Mouse (Mus musculus) stomach, postnatal 0 days (tissue): ENCODE results near the gene Rita1. TPM values are rescaled to one million over a fixed set of nuclear protein-coding genes. Genes with fewer than 3 reads are reported as not detected.

Experiments
- ATAC-seq: fragments of 200-750 bp; cut with Nextera tagmentation; 2 replicates; pipeline ENCODE4 v1.8.0; 2017; ENCODE audit not compliant: low FRiP score, low TSS enrichment
- DNase-seq: peaks from one replicate; pipeline ENCODE4 v3.0.0-alpha.2; 2016; ENCODE audit warnings: low spot score
- H3K27ac ChIP-seq: fragments of 300-500 bp; sonication (generic); replicated peaks from 2 replicates; pipeline ENCODE4 v1.5.1; 2014; ENCODE audit warnings: mild to moderate bottlenecking, control low read depth
- H3K27me3 ChIP-seq: fragments of 300-500 bp; sonication (generic); 2 replicates; pipeline ENCODE4 v1.6.1; 2014; ENCODE audit warnings: low read length; ENCODE audit not compliant: control insufficient read depth, insufficient read depth
- H3K36me3 ChIP-seq: fragments of 300-500 bp; sonication (generic); 2 replicates; pipeline ENCODE4 v1.6.1; 2014; ENCODE audit warnings: low read length, mixed read lengths; ENCODE audit not compliant: control insufficient read depth, insufficient read depth
- H3K4me1 ChIP-seq: fragments of 300-500 bp; sonication (generic); replicated peaks from 2 replicates; pipeline ENCODE4 v1.6.1; 2014; ENCODE audit warnings: antibody characterized with exemption; ENCODE audit not compliant: control insufficient read depth, insufficient read depth
- H3K4me2 ChIP-seq: fragments of 300-500 bp; sonication (generic); replicated peaks from 2 replicates; pipeline ENCODE4 v1.6.1; 2014; ENCODE audit warnings: low read depth, mild to moderate bottlenecking, control low read depth, moderate library complexity
- H3K4me3 ChIP-seq: fragments of 300-500 bp; sonication (generic); 2 replicates; pipeline ENCODE4 v1.5.1; 2014; ENCODE audit warnings: low read depth, low read length, control low read depth
- H3K9ac ChIP-seq: fragments of 300-500 bp; sonication (generic); 2 replicates; pipeline ENCODE4 v1.6.1; 2014; ENCODE audit warnings: mild to moderate bottlenecking, low read length, control low read depth, mixed read lengths
- H3K9me3 ChIP-seq: fragments of 300-500 bp; sonication (generic); 2 replicates; pipeline ENCODE4 v1.6.1; 2016; ENCODE audit warnings: low read length; ENCODE audit not compliant: control insufficient read depth
- CTCF ChIP-seq: IDR thresholded peaks from 2 replicates; pipeline ENCODE4 v1.5.1; 2016; ENCODE audit warnings: antibody characterized with exemption, low read depth, mild to moderate bottlenecking, moderate library complexity
- EP300 ChIP-seq: optimal IDR thresholded peaks from 2 replicates; pipeline ENCODE3; 2016; ENCODE audit warnings: antibody characterized with exemption
- WGBS: fragments of 180-500 bp; shearing (Covaris S2); extraction: QIAGEN DNeasy Blood & Tissue Kit; methylation state at CpG from one replicate; pipeline ENCODE4 v1.1.7; 2014; 5-methylcytosine and 5-hydroxymethylcytosine counted together
- polyA plus RNA-seq: library from polyadenylated mRNA; unstranded; fragments of >200 nt; fragmentation: Nextera tagmentation; extraction: Ambion mirVana; gene quantifications from 2 replicates; pipeline ENCODE4 v1.2.1, GENCODE M21; 2015

Rita1 gene
- polyA plus RNA-seq, 1 experiment from 2014 or later: 12.1 TPM

- H3K36me3 ChIP-seq: peaks cover 10% of the 10 kb centered on the region; the same call in 1 of the 2 replicates
- H3K9ac ChIP-seq: no peak overlapping the region
- no peak for ATAC-seq
- no peak for TF ChIP-seq EP300
- TF ChIP-seq CTCF: no peak
- no peak overlapping the region for H3K4me3 ChIP-seq
- WGBS: 55% methylated on average over 9 of the region's 9 CpGs
- no peak for DNase-seq
- H3K27me3 ChIP-seq: no peaks in the 10 kb centered on the region
- peak overlapping the region; percentile 45; the same call in 1 of the 2 replicates for H3K27ac ChIP-seq
- H3K4me1 ChIP-seq: no peaks in the 10 kb centered on the region
- H3K9me3 ChIP-seq: no peaks in the 10 kb centered on the region
- H3K4me2 ChIP-seq: peak overlapping the region; percentile 41
Observed at GRCm38 (mm10) chr5:120560129-120560615, 52.2 kb downstream of the Rita1 start.

- TF ChIP-seq EP300 (no peak), CTCF (no peak)
- no peaks in the 10 kb centered on the region for H3K9me3 ChIP-seq
- H3K36me3 ChIP-seq: peaks cover 11% of the 10 kb centered on the region; the same call in 1 of the 2 replicates
- WGBS: 66% methylated on average over 14 of the region's 14 CpGs
- H3K4me2 ChIP-seq: no peak overlapping the region
- H3K4me1 ChIP-seq: no peaks in the 10 kb centered on the region
- ATAC-seq: no peak
- no peaks in the 10 kb centered on the region for H3K27me3 ChIP-seq
- H3K4me3 ChIP-seq: no peak overlapping the region
- no peak overlapping the region for H3K9ac ChIP-seq
- no peak for DNase-seq
- H3K27ac ChIP-seq: no peak overlapping the region
Observed at GRCm38 (mm10) chr5:120558762-120559161, 53.6 kb downstream of the Rita1 start.

GRCm38 (mm10) chr5:120558041-120558440 lies 54.3 kb downstream of the Rita1 start:
- 75% methylated on average over 8 of the region's 8 CpGs for WGBS
- Histone ChIP-seq H3K4me3 (no peak overlapping the region), H3K27me3 (no peaks in the 10 kb centered on the region), H3K9ac (no peak overlapping the region), H3K27ac (no peak overlapping the region), H3K36me3 (peaks cover 15% of the 10 kb centered on the region; the same call in 1 of the 2 replicates), H3K9me3 (no peaks in the 10 kb centered on the region), H3K4me1 (no peaks in the 10 kb centered on the region), H3K4me2 (no peak overlapping the region)
- TF ChIP-seq EP300 (no peak), CTCF (no peak)
- ATAC-seq: no peak
- DNase-seq: no peak

GRCm38 (mm10) chr5:120555871-120556270 lies 56.5 kb downstream of the Rita1 start:
- Histone ChIP-seq H3K4me2 (no peak overlapping the region), H3K27me3 (no peaks in the 10 kb centered on the region), H3K36me3 (peaks cover 22% of the 10 kb centered on the region; the same call in 1 of the 2 replicates), H3K4me1 (no peaks in the 10 kb centered on the region), H3K27ac (no peak overlapping the region), H3K9ac (no peak overlapping the region), H3K4me3 (no peak overlapping the region), H3K9me3 (no peaks in the 10 kb centered on the region)
- 89% methylated on average over 24 of the region's 24 CpGs for WGBS
- TF ChIP-seq EP300 (no peak), CTCF (no peak)
- ATAC-seq (no peak), DNase-seq (no peak)

- no peak overlapping the region for H3K27ac ChIP-seq
- H3K4me2 ChIP-seq: no peak overlapping the region
- no peak overlapping the region for H3K4me3 ChIP-seq
- H3K36me3 ChIP-seq: peaks cover 22% of the 10 kb centered on the region
- H3K27me3 ChIP-seq: no peaks in the 10 kb centered on the region
- TF ChIP-seq CTCF (no peak), EP300 (no peak)
- ATAC-seq: no peak
- no peaks in the 10 kb centered on the region for H3K4me1 ChIP-seq
- no peaks in the 10 kb centered on the region for H3K9me3 ChIP-seq
- no peak overlapping the region for H3K9ac ChIP-seq
- no peak for DNase-seq
- WGBS: 94% methylated on average over 5 of the region's 5 CpGs
Observed at GRCm38 (mm10) chr5:120550673-120551072, 61.7 kb downstream of the Rita1 start.

GRCm38 (mm10) chr5:120550137-120550536 lies 62.3 kb downstream of the Rita1 start:
- peak; percentile 69 for ATAC-seq
- H3K4me1 ChIP-seq: no peaks in the 10 kb centered on the region
- H3K36me3 ChIP-seq: peaks cover 20% of the 10 kb centered on the region

More at GRCm38 (mm10) chr5:120550137-120550536, 62.3 kb downstream of the Rita1 start:
- no peak overlapping the region for H3K9ac ChIP-seq
- H3K4me3 ChIP-seq: no peak overlapping the region
- 73% methylated on average over 5 of the region's 5 CpGs for WGBS
- no peak overlapping the region for H3K27ac ChIP-seq
- peak; percentile 53 for DNase-seq
- H3K9me3 ChIP-seq: no peaks in the 10 kb centered on the region
- no peak overlapping the region for H3K4me2 ChIP-seq
- TF ChIP-seq EP300: no peak
- no peak for TF ChIP-seq CTCF
- H3K27me3 ChIP-seq: no peaks in the 10 kb centered on the region
